Mouse (Mus musculus) MEL (cell line): ENCODE data around the gene Otulinl. TPM values are rescaled to one million over a fixed set of nuclear protein-coding genes. Genes with fewer than 3 reads are reported as not detected.

Source experiments
- DNase-seq: peaks from one replicate; pipeline ENCODE4 v3.0.0; 2011; ENCODE audit warnings: low read depth, low spot score
- H3K27ac ChIP-seq: 2 replicates; pipeline ENCODE4 v1.5.1; 2012; ENCODE audit warnings: low read depth, mild to moderate bottlenecking, control low read depth, low read length, moderate library complexity; ENCODE audit not compliant: control insufficient read depth
- H3K27me3 ChIP-seq, 2 experiments: fragments of 150-350 bp in 1 of 2; sonication (generic) in 1 of 2; 2 replicates each; pipeline ENCODE4 v1.6.1; 2012; ENCODE audit warnings: low read length in 2 of 2, mild to moderate bottlenecking in 2 of 2, improper control_type of control experiment in 1 of 2, moderate library complexity in 1 of 2; ENCODE audit not compliant: insufficient read depth in 2 of 2, control insufficient read depth in 1 of 2
- H3K36me3 ChIP-seq, 2 experiments: 2 replicates each; pipeline ENCODE4 v1.6.1; 2012 to 2014; ENCODE audit warnings: low read length in 2 of 2, improper control_type of control experiment in 1 of 2, inconsistent platforms in 1 of 2, mild to moderate bottlenecking in 1 of 2; ENCODE audit not compliant: insufficient read depth in 2 of 2, control insufficient read depth in 1 of 2
- H3K4me1 ChIP-seq, 2 experiments: fragments of 150-350 bp in 1 of 2; sonication (generic) in 1 of 2; 2 replicates each; pipeline ENCODE4 v1.6.1; 2012; ENCODE audit warnings: low read length in 2 of 2, improper control_type of control experiment in 1 of 2, mild to moderate bottlenecking in 1 of 2; ENCODE audit not compliant: insufficient read depth in 2 of 2, control insufficient read depth in 1 of 2
- H3K4me3 ChIP-seq, 2 experiments: fragments of 150-350 bp in 1 of 2; sonication (generic) in 1 of 2; 2 replicates each; pipeline ENCODE4 v1.5.1; 2012; ENCODE audit warnings: low read depth in 2 of 2, low read length in 2 of 2, mild to moderate bottlenecking in 2 of 2, moderate library complexity in 2 of 2, control low read depth in 1 of 2, improper control_type of control experiment in 1 of 2; ENCODE audit not compliant: control insufficient read depth in 1 of 2, insufficient read depth in 1 of 2
- H3K79me2 ChIP-seq: 2 replicates; pipeline ENCODE4 v1.6.1; 2012; ENCODE audit warnings: mild to moderate bottlenecking, low read length, moderate library complexity; ENCODE audit not compliant: control insufficient read depth, poor library complexity, insufficient read depth
- H3K9ac ChIP-seq: 2 replicates; pipeline ENCODE4 v1.6.1; 2012; ENCODE audit warnings: low read depth, mild to moderate bottlenecking, control low read depth, low read length, moderate library complexity; ENCODE audit not compliant: control insufficient read depth, poor library complexity, severe bottlenecking
- H3K9me3 ChIP-seq: fragments of 150-350 bp; sonication (generic); replicated peaks from 2 replicates; pipeline ENCODE4 v1.6.1; 2012; ENCODE audit warnings: mild to moderate bottlenecking, low read length, improper control_type of control experiment, moderate library complexity; ENCODE audit not compliant: insufficient read depth
- BHLHE40 ChIP-seq: IDR thresholded peaks from 2 replicates; pipeline ENCODE4 v1.6.1; 2012; ENCODE audit warnings: low read depth, mild to moderate bottlenecking, inconsistent platforms, low read length, improper control_type of control experiment, borderline replicate concordance
- CHD1 ChIP-seq: IDR thresholded peaks from 2 replicates; pipeline ENCODE4 v1.6.1; 2012; ENCODE audit warnings: low read depth, mild to moderate bottlenecking, inconsistent platforms, low read length, improper control_type of control experiment
- EP300 ChIP-seq, 2 experiments: IDR thresholded peaks; 2 replicates each; pipeline ENCODE4 v1.6.1; 2011; ENCODE audit warnings: improper control_type of control experiment in 2 of 2, low read length in 2 of 2, low read depth in 1 of 2, mild to moderate bottlenecking in 1 of 2
- ETS1 ChIP-seq: IDR thresholded peaks from 2 replicates; pipeline ENCODE4 v1.6.1; 2012; ENCODE audit warnings: low read depth, mild to moderate bottlenecking, inconsistent platforms, low read length, improper control_type of control experiment, moderate library complexity
- GABPA ChIP-seq: IDR thresholded peaks from 2 replicates; pipeline ENCODE4 v1.6.1; 2012; ENCODE audit warnings: low read depth, mild to moderate bottlenecking, inconsistent platforms, low read length, improper control_type of control experiment, moderate library complexity
- HCFC1 ChIP-seq: IDR thresholded peaks from 2 replicates; pipeline ENCODE4 v1.6.1; 2012; ENCODE audit warnings: low read depth, mild to moderate bottlenecking, inconsistent platforms, low read length, improper control_type of control experiment, moderate library complexity
- KAT2A ChIP-seq: conservative IDR thresholded peaks from 2 replicates; pipeline ENCODE4 v1.6.1; 2012; ENCODE audit warnings: low read depth, low read length, improper control_type of control experiment, inconsistent platforms
- MAFK ChIP-seq: IDR thresholded peaks from 2 replicates; pipeline ENCODE4 v1.6.1; 2011; ENCODE audit warnings: low read depth, mild to moderate bottlenecking, low read length, improper control_type of control experiment, borderline replicate concordance
- MAX ChIP-seq: IDR thresholded peaks from 2 replicates; pipeline ENCODE4 v1.6.1; 2011; ENCODE audit warnings: low read length, improper control_type of control experiment
- MAZ ChIP-seq: IDR thresholded peaks from 2 replicates; pipeline ENCODE4 v1.6.1; 2012; ENCODE audit warnings: low read depth, mild to moderate bottlenecking, inconsistent platforms, low read length, improper control_type of control experiment
- MEF2A ChIP-seq: IDR thresholded peaks from 2 replicates; pipeline ENCODE4 v1.6.1; 2014; ENCODE audit warnings: low read depth, mild to moderate bottlenecking, inconsistent platforms, low read length, improper control_type of control experiment; ENCODE audit not compliant: poor library complexity, insufficient replicate concordance, severe bottlenecking; ENCODE audit errors: extremely low read depth
- MXI1 ChIP-seq: IDR thresholded peaks from 2 replicates; pipeline ENCODE4 v1.6.1; 2011; ENCODE audit warnings: mild to moderate bottlenecking, low read depth, low read length, improper control_type of control experiment
- MYC ChIP-seq: IDR thresholded peaks from 2 replicates; pipeline ENCODE4 v1.6.1; 2011; ENCODE audit warnings: low read depth, mild to moderate bottlenecking, low read length, improper control_type of control experiment, moderate library complexity
- NELFE ChIP-seq: IDR thresholded peaks from 2 replicates; pipeline ENCODE4 v1.6.1; 2011; ENCODE audit warnings: low read depth, low read length, improper control_type of control experiment
- NRF1 ChIP-seq: IDR thresholded peaks from 2 replicates; pipeline ENCODE4 v1.6.1; 2014; ENCODE audit warnings: low read depth, mild to moderate bottlenecking, inconsistent platforms, low read length, improper control_type of control experiment, moderate library complexity; ENCODE audit not compliant: poor library complexity, insufficient read depth, severe bottlenecking
- POLR2AphosphoS2 ChIP-seq: IDR thresholded peaks from 2 replicates; pipeline ENCODE4 v1.6.1; 2011; ENCODE audit warnings: low read length, improper control_type of control experiment
- POLR2AphosphoS5 ChIP-seq: IDR thresholded peaks from 2 replicates; pipeline ENCODE4 v1.6.1; 2012; ENCODE audit warnings: low read depth, borderline replicate concordance, mild to moderate bottlenecking, inconsistent platforms, low read length, moderate library complexity, mixed read lengths
- RCOR1 ChIP-seq: IDR thresholded peaks from 2 replicates; pipeline ENCODE4 v1.6.1; 2012; ENCODE audit warnings: low read depth, mild to moderate bottlenecking, inconsistent platforms, low read length, improper control_type of control experiment
- SIN3A ChIP-seq: IDR thresholded peaks from 2 replicates; pipeline ENCODE4 v1.6.1; 2012; ENCODE audit warnings: low read length, improper control_type of control experiment, inconsistent platforms
- TCF12 ChIP-seq: IDR thresholded peaks from 2 replicates; pipeline ENCODE4 v1.6.1; 2014; ENCODE audit warnings: low read depth, mild to moderate bottlenecking, inconsistent platforms, low read length, improper control_type of control experiment, moderate library complexity
- UBTF ChIP-seq: IDR thresholded peaks from 2 replicates; pipeline ENCODE4 v1.6.1; 2012; ENCODE audit warnings: low read depth, mild to moderate bottlenecking, inconsistent platforms, low read length, improper control_type of control experiment, moderate library complexity, borderline replicate concordance; ENCODE audit not compliant: insufficient read depth
- USF1 ChIP-seq: IDR thresholded peaks from 2 replicates; pipeline ENCODE4 v1.6.1; 2014; ENCODE audit warnings: low read depth, mild to moderate bottlenecking, inconsistent platforms, low read length, improper control_type of control experiment, moderate library complexity
- USF2 ChIP-seq, 2 experiments: IDR thresholded peaks; 2 replicates each; pipeline ENCODE4 v1.6.1; 2011 to 2012; ENCODE audit warnings: improper control_type of control experiment in 2 of 2, low read length in 2 of 2, borderline replicate concordance in 1 of 2, inconsistent platforms in 1 of 2, low read depth in 1 of 2, mild to moderate bottlenecking in 1 of 2; ENCODE audit not compliant: insufficient read depth in 1 of 2
- ZC3H11A ChIP-seq: IDR thresholded peaks from 2 replicates; pipeline ENCODE4 v1.6.1; 2012; ENCODE audit warnings: low read depth, mild to moderate bottlenecking, inconsistent platforms, low read length, improper control_type of control experiment
- ZMIZ1 ChIP-seq: IDR thresholded peaks from 2 replicates; pipeline ENCODE4 v1.6.1; 2012; ENCODE audit warnings: low read depth, mild to moderate bottlenecking, inconsistent platforms, low read length, improper control_type of control experiment, moderate library complexity
- polyA plus RNA-seq, 2 experiments: library from polyadenylated mRNA; stranded (reverse) in 1 of 2; unstranded in 1 of 2; fragments of >175 nt in 1 of 2; fragments of >200 nt in 1 of 2; gene quantifications; 2 replicates each; pipeline versions ENCODE4 v1.2.1 to v1.2.4; 2012; ENCODE audit warnings: low replicate concordance in 2 of 2, low read depth in 1 of 2; ENCODE audit not compliant: insufficient read length in 2 of 2, insufficient read depth in 1 of 2, missing spikeins in 1 of 2
- total RNA-seq: library from RNA; depleted of rRNA; stranded (reverse); fragments of 300-350 nt; gene quantifications from 2 replicates; pipeline ENCODE4 v1.2.3, GENCODE M21; 2012

Gene Otulinl
- total and polyA plus RNA-seq, 3 experiments, result 0.14 to 0.50 TPM; not detected in 1

DNA sequence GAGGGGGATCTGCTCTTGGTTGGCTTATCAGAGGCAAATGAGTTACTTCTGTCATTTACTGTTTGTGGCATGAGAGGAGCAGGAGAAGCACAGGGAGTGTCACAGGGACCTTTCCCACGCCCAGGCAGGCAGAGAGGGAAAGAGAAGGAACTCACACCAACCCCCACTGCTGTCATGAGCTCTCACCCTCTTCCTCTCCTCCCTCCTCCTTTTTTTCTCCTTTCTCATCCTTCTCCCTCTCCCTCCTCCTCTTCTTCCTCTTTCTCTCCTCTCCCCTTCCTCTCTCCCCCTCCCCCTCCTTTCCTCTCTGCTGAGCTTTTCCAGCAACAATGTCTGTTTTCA, 21.6 kb upstream of the Otulinl start:
- peak overlapping the region; percentile 2 for H3K9ac ChIP-seq
- no peak for DNase-seq
- H3K9me3 ChIP-seq, result no peaks in the 10 kb centered on the region
- H3K4me3 ChIP-seq, result peak overlapping the region in 1 of 2 experiments; percentile 22; a peak in 3 of 4 replicates
- H3K36me3 ChIP-seq, result peaks cover 0 to 4% of the 10 kb centered on the region in 2 experiments; a peak in 2 of 4 replicates
- TF ChIP-seq HCFC1, result no peak
- no peak for TF ChIP-seq CHD1
- no peak for TF ChIP-seq NRF1
- no peak for TF ChIP-seq MYC
- no peak for TF ChIP-seq POLR2AphosphoS2
- no peak for TF ChIP-seq KAT2A
- TF ChIP-seq UBTF, result no peak
- no peak for TF ChIP-seq MEF2A
- TF ChIP-seq SIN3A, result no peak
- no peak; the same call in 1 of the 2 replicates for TF ChIP-seq ZC3H11A
- no peak for TF ChIP-seq USF1
- no peak for TF ChIP-seq POLR2AphosphoS5
- no peak for TF ChIP-seq ETS1
- TF ChIP-seq GABPA, result no peak
- TF ChIP-seq ZMIZ1, result no peak
- no peak for TF ChIP-seq MAZ
- TF ChIP-seq TCF12, result no peak
- H3K27me3 ChIP-seq, result no peaks in the 10 kb centered on the region; a peak in 1 of 4 replicates
- H3K27ac ChIP-seq, result peak overlapping the region; percentile 38
- peaks cover 2 to 20% of the 10 kb centered on the region in 2 experiments; a peak in 3 of 4 replicates for H3K4me1 ChIP-seq
- no peaks in the 10 kb centered on the region for H3K79me2 ChIP-seq

DNA sequence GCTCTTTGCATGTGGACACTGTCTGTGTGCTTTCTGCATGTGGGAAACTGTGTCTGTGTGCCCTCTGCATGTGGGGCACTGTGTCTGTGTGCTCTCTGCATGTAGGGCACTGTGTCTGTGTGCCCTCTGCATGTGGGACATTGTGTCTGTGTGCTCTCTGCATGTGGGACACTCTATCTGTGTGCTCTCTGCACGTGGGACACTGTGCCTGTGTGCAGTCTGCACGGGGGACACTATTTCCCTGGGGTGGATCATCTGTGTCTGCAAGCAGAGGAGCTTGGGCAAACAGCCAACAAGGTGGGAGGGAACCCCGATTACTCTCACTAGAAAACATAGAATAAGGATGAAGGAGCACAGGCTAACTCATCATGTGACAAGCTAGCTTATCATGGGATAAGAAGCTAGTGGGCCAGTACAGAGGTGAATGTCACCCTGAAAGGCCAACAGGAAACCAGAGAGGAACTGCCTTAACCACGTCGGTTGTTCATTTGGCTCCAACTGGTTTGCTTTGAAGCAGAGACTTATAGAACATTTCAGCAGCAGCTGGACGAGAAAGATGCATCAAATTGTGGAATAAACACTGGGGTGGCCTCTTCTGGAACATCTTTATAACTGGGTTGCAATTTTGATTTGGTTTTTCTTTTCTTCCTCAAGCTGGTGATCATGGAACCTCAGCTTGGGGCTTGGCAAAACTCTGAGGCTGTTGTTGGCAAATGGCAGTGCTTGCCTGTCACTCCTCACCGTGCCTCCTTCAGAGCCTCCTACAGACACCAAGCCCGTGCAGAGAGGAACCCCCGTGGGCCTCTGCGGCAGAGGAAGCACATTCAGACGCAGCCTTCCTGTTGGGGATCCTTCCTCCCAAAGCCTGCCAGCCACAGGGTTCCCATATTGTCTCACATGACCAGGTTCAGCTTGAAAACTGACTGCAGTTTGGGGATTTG, 20.9 kb upstream of the Otulinl start:
- H3K4me1 ChIP-seq, result peaks cover 2 to 20% of the 10 kb centered on the region in 2 experiments; a peak in 3 of 4 replicates
- H3K9ac ChIP-seq, result peak overlapping the region; percentile 2
- TF ChIP-seq MXI1 (peak; percentile 40; the same call in 1 of the 2 replicates), USF2 (IDR thresholded peaks at IDR 0.05; ENCODE audit: borderline replicate concordance in 1 of 2, insufficient read depth in 1 of 2, low read depth in 1 of 2, low read length in 2 of 2) (peak in 1 of 2 experiments; percentile 25; a peak in 1 of 4 replicates), MAX (peak; percentile 58; the same call in 1 of the 2 replicates), NELFE (0 out of 2 replicates have a peak, but pooled peaks have one; percentile 21), SIN3A (peak; percentile 22; the same call in 1 of the 2 replicates), EP300 (IDR thresholded peaks at IDR 0.05; ENCODE audit: low read depth in 1 of 2, low read length in 2 of 2) (peak; percentile 20 to 30; a peak in 2 of 4 replicates), ZC3H11A (no peak), RCOR1 (no peak), MAFK (no peak), USF1 (peak; percentile 81), BHLHE40 (peak; percentile 49; the same call in 1 of the 2 replicates), ETS1 (0 out of 2 replicates have a peak, but pooled peaks have one; percentile 19)
- peak; percentile 53 for DNase-seq
- H3K27ac ChIP-seq, result peak overlapping the region; percentile 38
- H3K79me2 ChIP-seq, result no peaks in the 10 kb centered on the region
- peaks cover 0 to 4% of the 10 kb centered on the region in 2 experiments; a peak in 2 of 4 replicates for H3K36me3 ChIP-seq
- no peaks in the 10 kb centered on the region for H3K9me3 ChIP-seq
- H3K4me3 ChIP-seq, result peak overlapping the region in 1 of 2 experiments; percentile 22; a peak in 3 of 4 replicates
- H3K27me3 ChIP-seq, result no peaks in the 10 kb centered on the region; a peak in 1 of 4 replicates
